Mouse (Mus musculus) forebrain, embryonic 11.5 days (tissue): ENCODE measurements around the gene Egflam. TPM values are rescaled to one million over a fixed set of nuclear protein-coding genes. Genes with fewer than 3 reads are reported as not detected.

ENCODE experiments used
- ATAC-seq: fragments of 200-750 bp; cut with Nextera tagmentation; replicated peaks from 2 replicates; pipeline ENCODE4 v1.8.0; 2017; ENCODE audit warnings: moderate TSS enrichment; ENCODE audit not compliant: low FRiP score
- DNase-seq: peaks from one replicate; pipeline ENCODE4 v3.0.0-alpha.2; 2017; ENCODE audit warnings: low spot score
- H3K27ac ChIP-seq: fragments of 300-500 bp; sonication (generic); 2 replicates; pipeline ENCODE4 v1.5.1; 2014; ENCODE audit warnings: low read depth, low read length
- H3K27me3 ChIP-seq: fragments of 300-500 bp; sonication (generic); 2 replicates; pipeline ENCODE4 v1.6.1; 2014; ENCODE audit warnings: mild to moderate bottlenecking, low read length, mixed read lengths; ENCODE audit not compliant: control insufficient read depth, insufficient read depth
- H3K36me3 ChIP-seq: fragments of 300-500 bp; sonication (generic); 2 replicates; pipeline ENCODE4 v1.6.1; 2014; ENCODE audit warnings: mild to moderate bottlenecking, low read length, moderate library complexity, mixed read lengths; ENCODE audit not compliant: control insufficient read depth, insufficient read depth
- H3K4me1 ChIP-seq: fragments of 300-500 bp; sonication (generic); replicated peaks from 2 replicates; pipeline ENCODE4 v1.6.1; 2014; ENCODE audit warnings: low read length, mixed read lengths; ENCODE audit not compliant: control insufficient read depth, insufficient read depth
- H3K4me2 ChIP-seq: fragments of 300-500 bp; sonication (generic); 2 replicates; pipeline ENCODE4 v1.6.1; 2014; ENCODE audit warnings: low read depth, mild to moderate bottlenecking, low read length, moderate library complexity, mixed read lengths; ENCODE audit not compliant: severe bottlenecking
- H3K4me3 ChIP-seq: fragments of 300-500 bp; sonication (generic); 2 replicates; pipeline ENCODE4 v1.5.1; 2014; ENCODE audit warnings: low read depth, low read length
- H3K9ac ChIP-seq: fragments of 300-500 bp; sonication (generic); 2 replicates; pipeline ENCODE4 v1.6.1; 2014; ENCODE audit warnings: low read length
- H3K9me3 ChIP-seq: fragments of 300-500 bp; sonication (generic); 2 replicates; pipeline ENCODE4 v1.6.1; 2016; ENCODE audit warnings: low read length, mixed read lengths; ENCODE audit not compliant: control insufficient read depth
- WGBS: fragments of 180-500 bp; shearing (Covaris S2); extraction: QIAGEN DNeasy Blood & Tissue Kit; methylation state at CpG from one replicate; pipeline ENCODE4 v1.1.7; 2014; 5-methylcytosine and 5-hydroxymethylcytosine counted together
- polyA plus RNA-seq: library from polyadenylated mRNA; unstranded; fragments of >200 nt; fragmentation: Nextera tagmentation; extraction: Ambion mirVana; gene quantifications from 2 replicates; pipeline ENCODE4 v1.2.1, GENCODE M21; 2014

The Egflam gene
- polyA plus RNA-seq, 1 experiment from 2014 or later, result 7.7 TPM

DNA sequence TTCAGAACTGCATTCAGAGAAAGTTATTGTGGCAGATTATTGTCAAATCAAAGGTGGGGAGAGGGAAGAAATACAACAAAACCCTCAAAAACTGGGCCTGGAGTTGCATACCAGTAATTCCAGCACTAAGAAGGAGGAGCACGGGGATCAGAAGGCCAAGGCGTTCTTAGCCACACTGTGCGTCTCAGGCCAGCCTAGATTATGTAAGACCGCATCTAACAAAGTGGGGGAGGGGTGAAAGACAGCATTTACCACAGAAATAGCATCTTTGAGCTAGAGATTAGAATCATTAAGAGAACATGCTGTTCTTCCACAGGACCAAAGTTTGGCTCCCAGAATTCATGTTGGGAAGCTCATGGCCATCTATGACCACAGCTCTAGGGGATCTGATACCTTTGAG lies 14.8 kb downstream of the Egflam start:
- H3K36me3 ChIP-seq, result no peaks in the 10 kb centered on the region
- no peaks in the 10 kb centered on the region for H3K4me1 ChIP-seq
- H3K4me3 ChIP-seq, result no peak overlapping the region
- DNase-seq (no peak), ATAC-seq (no peak)
- 88% methylated on average over 4 of the region's 4 CpGs for WGBS
- H3K27ac ChIP-seq, result no peak overlapping the region
- no peak overlapping the region for H3K4me2 ChIP-seq
- no peaks in the 10 kb centered on the region for H3K27me3 ChIP-seq
- H3K9ac ChIP-seq, result no peak overlapping the region
- H3K9me3 ChIP-seq, result no peaks in the 10 kb centered on the region

DNA sequence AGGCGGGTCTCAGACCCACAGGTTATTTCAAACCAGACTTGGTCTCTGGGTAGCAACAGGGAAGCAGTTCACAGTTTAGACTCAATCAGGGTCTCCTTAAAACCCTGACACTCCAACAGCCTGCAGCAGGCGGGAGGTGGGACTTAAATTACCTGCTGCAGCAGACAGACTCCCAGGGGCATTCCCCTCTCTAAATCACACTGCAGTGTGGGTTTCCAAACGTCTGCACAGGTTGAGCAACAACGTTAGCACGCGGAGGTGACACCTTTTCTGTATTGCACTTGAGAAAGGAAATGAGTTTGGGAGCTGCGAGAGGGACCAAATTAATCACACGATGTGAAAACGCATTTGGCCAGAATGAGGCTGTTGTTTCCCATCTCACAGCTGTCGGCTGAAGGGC lies 15.7 kb downstream of the Egflam start:
- H3K9me3 ChIP-seq, result no peaks in the 10 kb centered on the region
- H3K4me3 ChIP-seq, result no peak overlapping the region
- WGBS, result 80% methylated on average over 10 of the region's 10 CpGs
- no peak overlapping the region for H3K9ac ChIP-seq
- no peaks in the 10 kb centered on the region for H3K27me3 ChIP-seq
- H3K4me2 ChIP-seq, result no peak overlapping the region
- ATAC-seq, result no peak
- H3K36me3 ChIP-seq, result no peaks in the 10 kb centered on the region
- no peaks in the 10 kb centered on the region for H3K4me1 ChIP-seq
- no peak overlapping the region for H3K27ac ChIP-seq
- DNase-seq, result no peak

DNA sequence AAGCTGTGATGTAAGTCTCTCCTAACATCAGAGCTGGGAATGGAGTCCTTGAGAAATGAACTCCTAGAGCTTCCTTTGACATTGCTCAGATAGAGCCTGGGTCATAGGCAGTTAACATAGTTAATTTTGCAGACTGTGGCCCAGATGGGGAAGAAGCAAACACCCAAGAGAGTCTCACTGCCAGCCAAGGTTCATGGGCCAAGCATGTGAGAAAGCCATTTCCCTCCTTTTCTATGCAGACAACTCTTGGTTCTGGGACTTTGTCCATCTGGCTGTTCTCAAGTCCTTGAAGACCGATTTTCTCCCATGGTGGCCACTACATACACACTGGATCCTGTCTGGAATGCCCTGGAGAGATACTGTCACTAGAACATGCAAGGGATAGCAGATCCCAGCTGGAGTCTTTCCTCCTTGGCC lies 45.6 kb downstream of the Egflam start:
- Histone ChIP-seq H3K9ac (no peak overlapping the region), H3K4me3 (no peak overlapping the region), H3K36me3 (no peaks in the 10 kb centered on the region), H3K27ac (no peak overlapping the region), H3K4me2 (no peak overlapping the region), H3K4me1 (no peaks in the 10 kb centered on the region), H3K27me3 (no peaks in the 10 kb centered on the region), H3K9me3 (no peaks in the 10 kb centered on the region)
- WGBS, result 81% methylated on average over 1 of the region's 1 CpGs
- DNase-seq, result no peak
- no peak for ATAC-seq

DNA sequence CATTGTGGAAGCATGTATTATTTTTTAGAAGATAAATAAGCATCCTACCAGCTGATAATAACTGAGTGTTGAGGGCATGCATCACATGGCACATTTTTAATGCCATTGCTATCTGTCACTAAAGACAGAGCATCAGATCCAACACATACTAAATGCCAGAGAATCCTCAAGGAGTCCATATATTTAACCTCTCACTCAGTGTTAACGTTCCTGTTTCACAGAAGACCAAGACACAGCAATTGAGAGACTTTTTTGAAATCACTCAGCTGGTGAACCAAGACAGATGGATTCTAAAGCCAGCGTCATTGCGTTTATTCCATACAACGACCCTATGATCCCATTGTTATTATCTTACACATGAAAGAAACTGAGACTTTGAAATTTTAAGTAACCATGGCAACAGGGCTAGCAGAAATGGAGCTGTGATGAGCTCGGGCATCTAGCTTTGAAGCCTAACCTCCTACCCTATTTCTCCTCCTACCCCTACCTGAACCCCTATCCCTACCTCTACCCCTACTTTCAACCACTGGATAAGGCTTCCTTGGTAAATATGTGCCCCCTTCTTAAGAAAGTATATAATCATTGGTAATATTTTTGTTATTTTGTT lies 57.4 kb downstream of the Egflam start:
- H3K27ac ChIP-seq, result no peak overlapping the region
- H3K4me3 ChIP-seq, result no peak overlapping the region
- 71% methylated on average over 5 of the region's 5 CpGs for WGBS
- DNase-seq, result no peak
- no peak overlapping the region for H3K4me2 ChIP-seq
- no peak overlapping the region for H3K9ac ChIP-seq
- ATAC-seq, result no peak
- H3K9me3 ChIP-seq, result no peaks in the 10 kb centered on the region
- no peaks in the 10 kb centered on the region for H3K27me3 ChIP-seq
- H3K4me1 ChIP-seq, result no peaks in the 10 kb centered on the region
- H3K36me3 ChIP-seq, result no peaks in the 10 kb centered on the region

DNA sequence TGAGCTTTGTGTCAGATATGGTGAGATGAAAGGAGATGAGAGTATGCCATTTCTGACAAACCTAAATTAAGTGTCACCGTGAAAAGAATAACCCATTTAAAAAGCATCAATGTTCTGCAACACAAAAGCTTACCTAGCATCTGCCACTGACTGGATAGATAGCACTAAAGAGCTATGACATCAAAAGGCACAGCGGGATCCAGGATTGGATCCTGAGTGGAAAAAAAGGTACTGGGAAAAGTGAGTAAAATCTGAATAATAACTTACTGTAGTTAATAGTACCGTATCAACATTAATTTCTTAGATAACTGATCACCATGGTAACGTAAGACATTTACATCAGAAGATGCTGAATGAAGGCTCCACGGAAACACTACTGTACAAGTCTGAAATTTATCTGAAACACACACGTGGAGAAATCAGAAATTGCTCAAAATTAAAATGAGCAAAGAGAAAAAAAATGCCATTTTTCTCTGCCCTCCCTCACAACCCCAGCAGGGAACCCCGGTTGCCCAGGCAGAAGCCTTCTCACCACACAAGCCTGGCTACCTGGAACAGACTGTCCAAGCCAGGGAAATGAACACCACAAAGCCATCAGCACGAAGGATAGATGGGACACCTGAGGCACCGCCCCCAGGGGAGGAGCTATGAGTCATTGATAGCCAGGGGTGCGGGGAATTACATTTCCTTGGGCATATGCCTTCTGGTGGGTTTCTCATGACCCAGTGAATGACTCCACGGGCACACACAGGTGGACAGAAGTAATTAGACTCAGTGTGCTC lies 63.5 kb downstream of the Egflam start:
- no peaks in the 10 kb centered on the region for H3K9me3 ChIP-seq
- no peaks in the 10 kb centered on the region for H3K4me1 ChIP-seq
- no peak overlapping the region for H3K4me3 ChIP-seq
- ATAC-seq (no peak), DNase-seq (no peak)
- H3K9ac ChIP-seq, result no peak overlapping the region
- H3K4me2 ChIP-seq, result no peak overlapping the region
- no peak overlapping the region for H3K27ac ChIP-seq
- WGBS, result 91% methylated on average over 11 of the region's 11 CpGs
- H3K36me3 ChIP-seq, result no peaks in the 10 kb centered on the region
- no peaks in the 10 kb centered on the region for H3K27me3 ChIP-seq

DNA sequence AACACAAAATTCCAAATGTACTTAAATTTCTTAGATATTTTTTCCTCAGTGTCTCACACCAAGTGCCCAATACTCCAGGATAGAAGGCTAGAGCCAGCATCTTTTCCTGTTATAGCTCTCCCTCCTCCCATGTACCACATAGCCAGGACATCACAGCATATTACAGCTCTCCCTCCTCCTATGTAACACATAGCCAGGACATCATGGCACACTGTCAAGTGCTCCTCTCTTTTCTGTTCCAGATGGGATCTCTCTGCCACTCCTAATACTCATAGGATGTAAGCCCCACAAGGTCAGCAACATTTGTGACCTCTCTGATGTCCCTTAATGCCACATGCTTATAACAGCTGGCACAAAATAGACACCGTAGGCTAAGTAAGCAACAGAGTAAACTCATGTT lies 65.3 kb downstream of the Egflam start:
- 92% methylated on average over 1 of the region's 1 CpGs for WGBS
- no peaks in the 10 kb centered on the region for H3K27me3 ChIP-seq
- H3K9me3 ChIP-seq, result no peaks in the 10 kb centered on the region
- ATAC-seq, result no peak
- H3K4me1 ChIP-seq, result no peaks in the 10 kb centered on the region
- no peak overlapping the region for H3K4me2 ChIP-seq
- no peak overlapping the region for H3K9ac ChIP-seq
- no peak overlapping the region for H3K4me3 ChIP-seq
- H3K27ac ChIP-seq, result no peak overlapping the region
- H3K36me3 ChIP-seq, result no peaks in the 10 kb centered on the region
- DNase-seq, result no peak

DNA sequence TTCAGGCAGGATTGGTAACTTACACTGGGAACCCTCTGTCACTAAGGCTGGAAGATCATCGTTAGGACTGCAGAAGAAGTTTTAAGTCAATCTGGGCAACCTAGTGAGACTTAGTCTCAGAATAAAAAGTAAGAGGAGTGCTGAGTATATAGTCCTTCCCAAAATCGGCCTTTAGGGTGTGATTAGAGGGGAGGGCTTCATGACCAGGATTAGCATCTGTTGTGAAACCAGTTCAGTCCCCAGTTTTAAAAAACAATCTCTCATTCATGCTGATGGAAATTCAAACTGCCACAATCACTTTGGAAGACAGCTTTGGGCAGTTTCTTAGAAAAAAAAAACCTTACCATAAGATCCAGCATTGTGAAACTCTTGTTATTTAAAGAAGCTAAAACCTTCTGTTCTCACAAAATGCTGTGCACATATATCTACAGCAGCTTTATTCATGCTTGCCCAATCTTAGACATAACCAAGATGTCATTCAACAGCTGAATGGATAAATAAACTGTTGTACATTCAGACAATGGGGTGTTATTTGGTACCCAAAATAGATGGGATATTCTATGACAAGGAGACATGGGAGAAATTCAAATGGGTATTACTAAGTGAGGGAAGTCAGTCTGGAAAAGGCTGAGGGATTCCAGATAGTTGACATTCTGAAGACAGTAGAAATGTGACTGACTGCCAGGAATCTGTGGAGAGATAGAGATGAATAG lies 75.4 kb downstream of the Egflam start:
- Histone ChIP-seq H3K9ac (no peak overlapping the region), H3K4me1 (no peaks in the 10 kb centered on the region), H3K4me3 (no peak overlapping the region), H3K27me3 (no peaks in the 10 kb centered on the region), H3K36me3 (no peaks in the 10 kb centered on the region), H3K4me2 (no peak overlapping the region), H3K9me3 (no peaks in the 10 kb centered on the region), H3K27ac (no peak overlapping the region)
- no peak for ATAC-seq
- 81% methylated on average over 2 of the region's 2 CpGs for WGBS
- no peak for DNase-seq

DNA sequence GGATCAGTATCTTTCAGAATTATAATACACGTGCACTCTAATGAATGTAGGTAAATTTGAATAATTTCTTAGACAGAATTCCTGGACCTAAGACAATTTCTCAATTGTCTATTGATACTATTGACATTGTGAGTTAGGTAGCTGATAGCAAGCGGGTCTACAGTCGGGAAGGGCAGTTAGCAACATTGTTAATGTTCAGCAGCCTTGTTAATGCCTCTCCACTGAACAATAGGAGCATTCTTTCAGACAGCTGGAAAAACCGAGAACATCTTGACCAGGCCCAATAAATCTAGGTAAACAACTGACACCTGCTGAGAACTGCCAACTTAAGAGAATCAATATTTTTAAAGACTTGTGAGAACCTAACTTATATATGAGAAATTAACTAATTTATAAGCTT lies 77.3 kb downstream of the Egflam start:
- H3K4me2 ChIP-seq, result no peak overlapping the region
- no peak for DNase-seq
- H3K9me3 ChIP-seq, result no peaks in the 10 kb centered on the region
- ATAC-seq, result no peak
- H3K4me3 ChIP-seq, result no peak overlapping the region
- 61% methylated on average over 4 of the region's 4 CpGs for WGBS
- no peaks in the 10 kb centered on the region for H3K4me1 ChIP-seq
- H3K9ac ChIP-seq, result no peak overlapping the region
- no peaks in the 10 kb centered on the region for H3K27me3 ChIP-seq
- no peaks in the 10 kb centered on the region for H3K36me3 ChIP-seq
- no peak overlapping the region for H3K27ac ChIP-seq
